In genomic region chr17:27422726-27423381, GRCm38 (mm10) we compare ENCODE assay signal across 8 mouse cellular contexts.
A peak's percentile ranks its signal among the peaks of the same experiment; 100 is the strongest.
DNase-seq lines count a peak whose midpoint lies in the region; TF ChIP-seq lines count a peak whose summit lies in the region.

No protein-coding gene starts in this region.

- H3K4me3 ChIP-seq in E14TG2a.4 (replicated peaks; ENCODE audit: low read length): 0 out of 2 replicates have a peak overlapping the region, but pooled peaks have one; percentile 37
- no peak overlapping the region for H3K4me3 ChIP-seq in thymus, adult 2 months (ENCODE audit: control insufficient read depth, insufficient read depth, low read length)

- H3K27me3 ChIP-seq in E14TG2a.4 (ENCODE audit: insufficient read depth, low read length): peaks cover 29% of the 10 kb centered on the region
- H3K27me3 ChIP-seq in thymus, adult 2 months (ENCODE audit: control insufficient read depth, insufficient read depth, low read length): no peaks in the 10 kb centered on the region

- H3K4me1 ChIP-seq in E14TG2a.4 (replicated peaks; ENCODE audit: low read depth, low read length): peaks cover 22% of the 10 kb centered on the region
- peaks cover 6% of the 10 kb centered on the region for H3K4me1 ChIP-seq in thymus, adult 2 months (replicated peaks; ENCODE audit: control insufficient read depth, insufficient read depth, low read length)

- no peak for TF ChIP-seq CTCF in E14TG2a.4 (conservative IDR thresholded peaks at IDR 0.05; ENCODE audit: low read length)
- no peak for TF ChIP-seq CTCF in thymus, adult 2 months (IDR thresholded peaks at IDR 0.05; ENCODE audit: borderline replicate concordance, control insufficient read depth, extremely low read depth, insufficient read depth, low read length, poor library complexity)

- TF ChIP-seq POLR2A in thymus, adult 2 months (IDR thresholded peaks at IDR 0.05; ENCODE audit: control insufficient read depth, extremely low read depth, insufficient read depth, low read length, poor library complexity): no peak

- WGBS in thymus, adult 2 months: 89% methylated on average over 10 of the region's 10 CpGs

- no peak overlapping the region for H3K27ac ChIP-seq in thymus, adult 2 months (ENCODE audit: control insufficient read depth, insufficient read depth, low read length)

- DNase-seq in cerebellum, adult 8-10 months: peak; percentile 80
- peak; percentile 33 to 38 for DNase-seq in frontal cortex, postnatal 14 days (ENCODE audit: low spot score in 2 of 2)
- DNase-seq in layer of hippocampus, adult 11-12 months (ENCODE audit: low spot score): peak; percentile 28
- peak; percentile 83 for DNase-seq in lung, postnatal 10 days
- DNase-seq in right cerebral cortex, postnatal 4 days: peak; percentile 64
- DNase-seq in thymus, adult 2 months: no peak
- no peak for DNase-seq in urinary bladder, adult 2 months (ENCODE audit: low spot score)

- H3K36me3 ChIP-seq in E14TG2a.4 (ENCODE audit: insufficient read depth, low read length): no peaks in the 10 kb centered on the region
- H3K36me3 ChIP-seq in thymus, adult 2 months (ENCODE audit: control insufficient read depth, insufficient read depth, low read length): no peaks in the 10 kb centered on the region

- H3K9me3 ChIP-seq in E14TG2a.4 (ENCODE audit: low read length): peaks cover 2% of the 10 kb centered on the region

Comparison
In these comparisons a context has a peak if more than half of its experiments do, and no peak if none do; other contexts are left out.
1. DNase-seq: peak in cerebellum, adult 8-10 months (single experiment), frontal cortex, postnatal 14 days (2 of 2), layer of hippocampus, adult 11-12 months (single experiment), lung, postnatal 10 days (single experiment) and right cerebral cortex, postnatal 4 days (single experiment); none in thymus, adult 2 months (single experiment) and urinary bladder, adult 2 months (single experiment).